Mouse (Mus musculus): ENCODE results near the gene Gm26602.

- TF ChIP-seq FLI1 (IDR thresholded peaks at IDR 0.05; ENCODE audit: low read length) (no peak), GATA1 (IDR thresholded peaks at IDR 0.05; ENCODE audit: borderline replicate concordance, low read length) (no peak)
Measured at GRCm38 (mm10) chr10:79934794-79935569, 24.3 kb downstream of the Gm26602 start.

Measured in megakaryocyte, embryonic 14.5 days (primary cell).